Mouse (Mus musculus): ENCODE data around the gene Taco1.
"Not testable (repeated sequence)": the region's sequence is repeated elsewhere in the genome, so short reads cannot be mapped to it uniquely, and the experiment has no call there.

Gene Taco1

DNA sequence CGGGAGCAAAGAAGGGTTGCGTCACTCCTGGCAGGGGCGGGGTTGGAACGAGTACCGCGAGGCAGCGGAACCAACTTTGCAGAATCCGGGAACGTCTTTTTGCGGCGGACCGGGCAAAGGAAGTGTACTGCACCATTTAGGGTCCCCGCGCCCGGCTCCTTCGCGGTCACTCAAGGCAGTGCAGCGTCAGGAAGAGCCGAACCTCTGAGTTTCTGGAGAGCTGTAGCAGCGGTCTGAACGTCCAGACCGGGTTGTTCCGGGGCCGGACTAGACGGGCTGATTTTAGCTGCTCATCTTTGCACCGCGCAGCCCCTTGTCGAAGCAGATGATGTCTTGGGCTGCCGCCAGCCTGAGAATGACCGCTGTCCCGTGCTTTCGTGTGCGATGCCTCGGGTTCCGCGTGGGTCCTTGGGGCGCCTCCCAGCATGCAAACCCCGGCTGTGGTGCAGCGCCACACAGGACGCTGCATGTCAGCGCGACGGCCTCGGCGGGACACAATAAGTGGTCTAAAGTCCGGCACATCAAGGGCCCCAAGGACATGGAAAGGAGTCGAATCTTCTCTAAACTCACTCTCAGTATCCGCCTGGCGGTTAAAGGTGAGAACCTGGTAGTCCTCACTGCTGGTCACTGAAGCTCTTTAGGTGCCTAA, at the start of gene Taco1:
TSS of gene Taco1 (plus strand) at position 139 of the 649 bp plus-strand sequence.
- DNase-seq (ENCODE audit: low spot score), result peak; percentile 94

DNA sequence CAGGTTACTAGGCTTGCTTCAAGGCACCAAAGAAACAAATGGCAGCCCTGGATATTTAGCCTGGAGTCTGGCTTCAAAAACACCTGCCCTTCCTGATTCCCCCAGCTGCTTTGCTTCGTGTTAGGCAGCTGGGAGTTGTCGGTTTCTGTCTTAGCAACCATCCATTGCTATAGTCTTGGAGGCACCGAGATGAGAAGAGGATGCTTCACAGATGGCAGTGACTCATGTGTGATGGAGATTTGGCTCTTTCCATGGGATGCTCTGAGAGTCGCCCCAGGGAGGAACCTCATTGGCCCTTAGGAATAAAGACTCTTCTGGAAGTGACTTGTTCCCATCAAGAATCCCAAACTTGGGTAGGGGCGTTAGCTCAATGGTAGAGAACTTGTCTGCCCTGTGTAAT, 49.4 kb upstream of the Taco1 start:
- DNase-seq (ENCODE audit: low spot score), result no peak

DNA sequence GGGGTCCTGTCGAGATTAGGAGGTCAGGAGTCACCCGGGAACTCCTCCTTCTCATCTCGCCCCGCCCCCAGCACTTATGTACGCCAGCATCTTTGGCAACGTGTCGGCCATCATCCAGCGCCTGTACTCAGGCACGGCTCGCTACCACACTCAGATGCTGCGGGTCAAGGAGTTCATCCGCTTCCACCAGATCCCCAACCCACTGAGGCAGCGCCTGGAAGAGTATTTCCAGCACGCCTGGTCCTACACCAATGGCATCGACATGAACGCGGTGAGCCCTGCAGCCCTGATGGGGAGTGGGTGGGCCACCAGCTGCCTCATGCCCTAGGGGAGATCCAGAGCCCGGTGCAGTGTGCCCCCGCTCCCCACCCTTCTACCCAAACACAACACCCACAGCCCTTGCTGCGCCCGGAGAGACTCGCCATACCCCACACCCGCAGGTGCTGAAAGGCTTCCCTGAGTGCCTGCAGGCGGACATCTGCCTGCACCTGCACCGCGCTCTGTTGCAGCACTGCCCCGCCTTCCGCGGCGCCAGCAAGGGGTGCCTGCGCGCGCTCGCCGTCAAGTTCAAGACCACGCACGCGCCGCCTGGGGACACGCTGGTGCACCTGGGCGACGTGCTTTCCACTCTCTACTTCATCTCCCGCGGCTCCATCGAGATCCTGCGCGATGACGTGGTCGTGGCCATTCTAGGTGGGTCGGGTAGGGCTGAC, 45.7 kb upstream of the Taco1 start:
- no peak for DNase-seq (ENCODE audit: low spot score)

DNA sequence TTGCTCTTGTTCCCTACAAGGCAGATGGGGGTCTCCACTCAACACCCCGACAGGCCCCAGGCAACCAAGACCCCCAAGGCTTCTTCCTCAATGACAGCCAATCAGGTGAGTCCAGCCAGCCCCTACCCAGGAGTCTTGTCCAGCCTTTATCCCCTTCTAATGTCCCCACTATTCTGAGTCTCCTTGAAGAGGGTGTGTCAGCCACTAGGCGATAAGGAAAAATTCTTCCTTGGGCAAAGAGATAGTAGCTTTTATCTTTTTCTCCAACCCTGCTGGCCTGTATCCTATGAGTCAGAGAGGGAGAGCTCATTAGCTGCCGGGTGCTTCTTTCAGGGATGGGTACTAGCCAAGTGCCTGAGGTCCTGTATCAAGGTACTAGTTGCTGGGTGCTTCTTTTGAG, 40.1 kb upstream of the Taco1 start:
- DNase-seq (ENCODE audit: low spot score), result no peak

DNA sequence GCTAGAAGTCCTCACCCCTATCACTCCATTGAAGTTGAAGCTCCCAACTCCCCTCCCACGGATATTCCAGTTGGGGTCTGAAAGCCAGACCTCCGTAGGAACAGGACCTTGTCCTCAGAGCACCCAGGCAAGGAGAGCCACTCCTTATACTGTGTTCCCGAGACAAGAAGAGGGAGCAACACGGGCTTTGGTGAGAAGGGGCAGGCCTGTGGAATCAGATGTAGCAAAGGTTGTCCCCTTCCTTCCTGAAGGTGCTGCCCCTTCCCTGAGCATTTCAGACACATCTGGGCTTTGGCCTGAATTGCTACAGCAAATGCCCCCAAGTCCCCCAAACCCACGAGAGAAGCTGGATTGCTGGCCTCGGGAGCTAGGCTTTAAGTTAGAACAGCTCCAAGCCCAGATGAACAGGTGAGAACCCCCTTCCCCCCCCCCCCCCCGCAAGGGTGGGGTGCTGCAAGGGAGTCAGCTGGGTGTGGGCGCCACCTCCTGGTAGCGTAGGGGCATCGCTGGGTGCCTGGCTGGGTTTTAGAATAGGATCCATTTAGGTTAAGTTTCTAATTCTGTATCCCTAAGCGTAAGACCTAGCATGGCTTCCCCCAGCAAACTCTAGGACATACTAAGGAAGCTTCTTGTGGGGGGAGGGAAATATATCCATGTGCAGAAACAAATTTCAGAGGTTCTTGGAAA, 39.3 kb upstream of the Taco1 start:
- peak; percentile 55 for DNase-seq (ENCODE audit: low spot score)

DNA sequence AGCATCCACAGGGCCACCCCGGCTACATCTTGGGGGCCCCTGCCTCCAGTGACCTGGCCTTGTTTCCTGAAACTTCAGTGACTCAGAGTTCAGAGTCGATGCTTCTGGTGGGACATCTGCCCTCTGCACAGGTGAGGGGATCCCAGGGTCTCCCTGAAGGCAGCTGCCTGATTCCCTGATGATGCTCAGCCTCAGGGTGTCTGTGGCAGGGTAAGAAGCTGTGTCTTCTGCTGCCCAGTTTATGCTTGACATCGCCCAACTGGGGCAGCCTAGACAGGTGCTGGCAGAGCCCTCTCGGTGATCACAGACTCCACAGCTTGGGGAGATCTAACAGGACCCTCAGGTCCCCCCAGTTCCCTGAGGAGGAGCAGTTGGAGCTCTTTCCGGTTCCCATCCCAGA, 38.3 kb upstream of the Taco1 start:
- no peak for DNase-seq (ENCODE audit: low spot score)

DNA sequence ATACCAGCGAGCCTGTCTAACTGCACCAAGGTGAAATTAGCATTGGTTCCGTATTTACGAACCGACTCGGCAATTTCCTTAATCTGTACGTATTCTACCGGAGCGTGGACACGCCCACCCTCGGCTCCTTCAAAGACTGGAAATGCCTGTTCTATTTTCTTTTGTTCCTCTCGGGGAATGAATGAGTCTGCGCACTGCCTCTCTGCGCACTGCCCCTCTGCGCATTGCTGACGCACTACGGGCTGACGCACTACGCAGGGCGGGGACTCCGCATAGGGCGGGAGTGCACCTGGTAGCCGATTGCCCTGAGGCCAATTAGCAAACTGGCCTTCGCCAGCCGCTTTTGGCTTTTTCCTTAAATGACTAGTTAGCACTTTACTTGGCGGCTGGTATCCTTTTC, 33.8 kb upstream of the Taco1 start:
- not testable (repeated sequence) for DNase-seq (ENCODE audit: low spot score)

DNA sequence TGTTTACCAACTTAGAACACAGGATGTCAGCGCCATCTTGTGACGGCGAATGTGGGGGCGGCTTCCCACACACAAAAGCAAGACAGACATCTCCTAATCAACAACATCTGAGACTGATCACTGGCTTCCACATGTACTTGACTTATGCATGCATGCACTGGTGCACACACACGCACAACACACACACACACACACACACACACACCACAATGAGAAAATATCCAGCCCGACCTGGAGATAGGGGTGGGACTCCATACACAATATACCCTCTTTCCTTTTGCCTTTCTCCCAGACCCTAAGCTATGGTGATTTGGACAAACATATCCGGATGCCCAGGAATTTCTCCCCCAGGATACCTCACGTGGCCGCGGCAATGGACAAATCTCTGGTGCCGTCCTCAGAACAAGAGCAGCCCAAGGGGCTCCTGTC, 32.4 kb upstream of the Taco1 start:
- no peak for DNase-seq (ENCODE audit: low spot score)

DNA sequence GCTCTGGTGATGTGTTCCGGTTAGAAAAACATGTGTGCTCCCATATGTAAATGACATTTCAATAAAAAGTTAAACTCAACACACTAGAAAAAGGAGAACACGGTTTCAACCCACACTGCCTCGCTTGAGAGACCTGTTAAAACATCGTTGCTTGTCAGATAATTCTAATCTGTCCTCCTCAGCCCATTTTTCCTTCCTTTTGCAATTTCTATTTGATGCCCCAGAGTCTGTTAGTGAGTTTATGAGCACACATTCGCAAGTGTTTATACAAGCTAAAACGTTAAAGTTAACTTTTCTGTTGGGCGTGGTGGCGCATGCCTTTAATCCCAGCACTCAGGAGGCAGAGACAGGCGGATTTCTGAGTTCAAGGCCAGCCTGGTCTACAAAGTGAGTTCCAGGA, 30.9 kb upstream of the Taco1 start:
- no peak for DNase-seq (ENCODE audit: low spot score)

DNA sequence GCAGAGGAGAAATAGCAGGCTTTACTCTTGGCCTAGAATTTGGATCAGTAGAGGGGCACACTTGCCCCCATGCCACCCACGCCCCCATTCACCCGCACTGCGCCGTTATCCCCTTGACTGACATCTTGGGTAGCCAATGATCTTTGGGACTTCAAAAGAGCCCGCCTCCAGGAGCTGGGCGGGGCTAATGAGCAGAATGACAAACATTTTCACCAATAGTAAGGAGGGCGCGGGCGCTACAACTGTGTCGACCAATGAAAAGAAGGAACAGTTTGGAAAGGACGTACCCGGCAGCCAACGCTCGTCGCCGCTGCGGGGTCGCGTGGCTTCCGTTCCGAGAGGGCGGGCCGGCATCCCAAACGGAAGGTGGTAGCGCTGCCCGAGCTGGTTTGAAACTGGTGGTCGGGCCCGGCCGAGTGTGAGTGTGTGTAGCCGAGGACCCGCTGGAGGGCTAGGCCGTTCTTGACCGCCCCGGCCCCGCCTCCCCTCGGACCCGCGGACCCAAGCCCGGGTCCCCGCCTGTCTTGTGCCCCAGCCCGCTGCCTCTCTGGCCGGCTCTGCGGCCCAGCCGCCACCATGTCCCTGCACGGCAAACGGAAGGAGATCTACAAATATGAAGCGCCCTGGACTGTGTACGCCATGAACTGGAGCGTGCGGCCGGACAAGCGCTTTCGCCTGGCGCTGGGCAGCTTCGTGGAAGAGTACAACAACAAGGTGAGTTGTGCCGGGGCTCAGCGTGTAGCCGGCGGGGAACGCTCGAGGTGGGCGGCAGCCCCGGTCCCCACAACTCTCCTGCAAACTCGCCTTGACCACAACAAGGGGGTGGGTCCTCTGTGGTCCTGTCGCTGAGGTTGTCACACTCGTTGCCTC, 29.1 kb upstream of the Taco1 start, which contains the start of gene Dcaf7:
TSS of gene Dcaf7 (plus strand) at position 325 of the 870 bp plus-strand sequence.
- peak; percentile 89 for DNase-seq (ENCODE audit: low spot score)

DNA sequence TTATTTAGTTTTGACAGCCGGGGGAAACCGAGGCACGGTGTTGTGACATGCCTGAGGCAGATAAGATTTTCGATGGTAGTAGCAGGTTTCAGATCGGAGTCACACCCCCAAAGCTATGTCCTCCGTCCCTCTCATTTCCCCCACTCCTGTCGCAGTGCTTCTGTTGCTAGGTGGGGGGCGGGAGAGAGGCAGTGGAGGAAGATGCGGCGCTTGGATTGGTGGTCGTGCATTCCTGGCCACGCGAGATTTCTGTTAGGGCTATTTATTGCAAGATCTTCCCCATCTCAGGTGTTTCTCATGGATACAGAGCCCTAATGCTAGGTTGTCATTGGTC, 28.5 kb upstream of the Taco1 start:
- no peak for DNase-seq (ENCODE audit: low spot score)

DNA sequence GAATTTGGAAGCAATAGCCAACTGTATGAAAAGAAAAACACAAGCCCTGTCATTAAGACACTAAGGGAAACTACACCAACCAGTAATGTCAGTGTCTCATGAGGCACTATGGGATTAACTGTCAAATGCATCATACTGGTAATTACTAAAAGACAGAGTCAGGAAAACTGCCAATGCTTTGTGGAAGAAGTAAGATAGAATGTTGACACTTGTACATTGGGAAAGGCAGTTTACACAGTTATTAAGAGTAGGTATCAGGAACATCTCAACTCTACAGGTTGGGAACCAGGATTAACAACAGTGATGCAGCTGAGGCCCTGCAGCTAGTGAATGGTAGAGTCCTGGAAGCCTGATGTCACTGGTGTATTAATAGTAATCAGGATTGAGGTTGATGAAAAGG, 21.5 kb upstream of the Taco1 start:
- DNase-seq (ENCODE audit: low spot score), result no peak

DNA sequence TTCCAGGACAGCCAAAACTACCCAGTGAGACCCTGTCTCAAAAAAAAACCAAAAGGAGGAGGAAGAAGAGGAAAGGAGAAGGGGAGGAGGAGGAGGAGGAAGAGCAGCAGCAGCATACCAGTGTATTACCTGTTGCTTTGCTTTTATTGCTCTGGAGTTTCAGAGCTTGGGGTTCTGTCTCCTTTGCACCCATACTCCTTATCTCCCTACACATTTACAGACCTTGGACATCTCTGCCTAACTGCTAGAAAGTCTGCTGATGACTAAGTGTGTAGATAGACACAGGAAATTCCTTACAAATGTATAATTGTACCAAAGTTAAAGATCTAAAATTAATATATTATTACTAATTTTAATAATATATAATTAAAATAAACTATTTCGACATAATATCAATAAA, 20.6 kb upstream of the Taco1 start:
- DNase-seq (ENCODE audit: low spot score), result no peak

DNA sequence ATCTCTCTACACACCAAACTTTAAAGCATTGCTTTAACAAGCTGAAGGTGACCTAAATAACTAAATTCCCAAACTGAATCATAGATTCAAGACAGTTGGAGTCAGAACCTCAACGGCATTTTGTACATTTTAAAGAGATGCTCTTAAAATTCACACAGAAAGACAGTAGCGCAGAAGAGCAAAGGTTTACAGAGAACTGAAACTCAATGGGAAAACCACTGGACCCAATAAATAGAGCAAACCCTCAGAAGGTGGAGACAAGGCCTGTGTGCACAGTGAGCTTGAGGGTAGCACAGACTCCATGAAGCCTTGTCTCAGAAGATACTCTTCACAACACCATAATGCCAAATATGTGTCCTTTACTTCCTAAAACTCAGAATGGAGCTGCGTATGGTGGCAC, 20.1 kb upstream of the Taco1 start:
- DNase-seq (ENCODE audit: low spot score), result no peak

DNA sequence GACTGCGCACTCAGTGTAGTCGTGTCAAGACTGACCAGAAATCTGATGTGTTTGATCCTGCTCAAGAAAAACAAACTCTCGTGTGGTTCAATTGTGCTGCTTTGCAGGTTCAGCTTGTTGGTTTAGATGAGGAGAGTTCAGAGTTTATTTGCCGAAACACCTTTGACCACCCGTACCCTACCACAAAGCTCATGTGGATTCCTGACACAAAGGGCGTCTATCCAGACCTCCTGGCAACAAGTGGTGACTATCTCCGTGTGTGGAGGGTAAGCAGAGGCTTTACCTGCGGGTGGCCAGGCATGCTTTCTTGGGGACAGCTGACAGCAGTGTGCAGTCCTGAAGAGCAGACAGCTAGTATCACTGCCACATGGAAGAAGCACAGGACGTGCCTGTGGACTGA, 19.3 kb upstream of the Taco1 start:
- DNase-seq (ENCODE audit: low spot score), result no peak

DNA sequence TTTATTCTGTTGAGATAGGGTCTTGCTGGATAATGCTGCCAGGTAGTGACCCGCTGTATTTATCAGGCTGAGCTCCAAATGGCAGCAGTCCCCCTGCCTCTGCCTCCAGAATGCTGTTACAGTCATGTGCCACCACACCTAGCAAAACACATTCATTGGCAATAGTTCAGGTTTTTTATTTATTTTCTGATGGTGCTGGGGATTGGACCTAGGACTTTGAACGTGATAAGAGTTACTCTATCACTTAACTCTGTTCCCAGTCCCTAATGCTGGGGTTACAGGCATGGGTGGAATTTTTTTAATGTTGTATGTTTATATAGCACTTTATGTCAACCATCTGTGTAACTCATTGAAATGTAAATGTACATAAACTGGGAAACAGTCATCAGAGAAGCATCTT, 11.9 kb upstream of the Taco1 start:
- no peak for DNase-seq (ENCODE audit: low spot score)

DNA sequence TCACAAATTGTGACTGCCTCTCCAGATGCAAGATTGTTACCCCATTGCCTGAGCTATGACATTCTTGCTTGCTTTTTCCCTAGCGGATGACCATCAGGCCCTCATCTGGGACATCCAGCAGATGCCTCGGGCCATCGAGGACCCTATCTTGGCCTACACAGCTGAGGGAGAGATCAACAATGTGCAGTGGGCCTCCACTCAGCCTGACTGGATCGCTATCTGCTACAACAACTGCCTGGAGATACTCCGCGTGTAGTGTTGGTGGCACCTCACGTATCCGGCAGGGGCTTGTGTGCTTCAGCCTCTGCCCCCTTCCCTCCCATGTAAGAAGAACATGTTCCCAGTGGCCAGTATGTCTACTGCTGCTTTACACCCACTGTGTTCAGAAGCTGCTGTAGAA, 11.3 kb upstream of the Taco1 start:
- no peak for DNase-seq (ENCODE audit: low spot score)

DNA sequence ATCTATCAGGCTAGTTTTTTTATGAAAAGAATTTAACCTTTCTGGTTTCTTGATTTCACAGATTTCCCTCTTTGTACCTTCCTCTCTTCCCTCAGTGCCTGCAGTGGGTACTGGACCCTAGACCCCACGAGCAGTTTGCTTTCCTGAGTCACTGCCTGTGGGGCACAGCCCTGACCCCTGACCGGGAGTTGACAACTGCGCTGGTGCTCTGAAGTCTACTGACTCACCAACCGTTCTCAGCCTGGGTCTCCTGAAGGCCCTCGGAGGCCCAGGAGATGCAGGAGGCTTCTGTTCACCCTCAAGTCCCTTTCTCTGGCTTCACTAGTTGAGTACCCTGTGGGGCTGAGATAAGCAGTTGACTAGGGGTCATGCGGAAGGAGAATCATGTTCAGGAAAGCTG, 10.5 kb upstream of the Taco1 start:
- no peak for DNase-seq (ENCODE audit: low spot score)

DNA sequence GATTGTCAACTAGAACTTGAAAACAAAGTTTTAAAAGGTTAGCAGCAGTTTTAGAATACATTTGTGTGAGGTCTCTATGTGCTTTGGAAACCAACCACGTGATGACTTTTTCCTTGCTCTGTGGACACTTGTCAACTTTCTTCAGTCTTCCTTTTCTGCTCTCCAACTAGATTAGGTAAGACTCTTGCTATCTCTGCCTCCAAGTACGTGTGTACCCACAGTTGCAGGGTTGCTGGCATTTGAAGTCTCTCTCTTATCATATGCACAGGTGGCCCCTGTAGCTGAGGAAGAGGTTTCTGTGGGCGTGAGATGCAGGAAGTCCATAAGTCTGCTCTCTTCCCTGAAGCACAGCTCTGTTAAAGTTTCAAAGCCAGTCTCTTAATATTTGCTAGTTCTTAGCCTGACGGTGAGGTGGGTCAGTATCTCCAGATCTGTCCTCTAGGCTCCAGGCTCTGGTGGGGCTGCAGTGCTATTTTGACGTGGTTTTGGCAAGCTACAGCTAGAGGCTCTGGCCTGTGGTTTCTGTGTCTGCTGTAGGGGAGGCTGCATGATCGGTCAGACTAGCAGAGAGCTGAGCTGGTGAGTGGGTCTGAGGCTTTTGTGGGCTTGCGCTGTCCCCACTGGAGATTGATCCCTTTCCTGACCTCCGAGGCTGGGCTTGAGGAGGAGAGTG, 8.9 kb upstream of the Taco1 start:
- no peak for DNase-seq (ENCODE audit: low spot score)

DNA sequence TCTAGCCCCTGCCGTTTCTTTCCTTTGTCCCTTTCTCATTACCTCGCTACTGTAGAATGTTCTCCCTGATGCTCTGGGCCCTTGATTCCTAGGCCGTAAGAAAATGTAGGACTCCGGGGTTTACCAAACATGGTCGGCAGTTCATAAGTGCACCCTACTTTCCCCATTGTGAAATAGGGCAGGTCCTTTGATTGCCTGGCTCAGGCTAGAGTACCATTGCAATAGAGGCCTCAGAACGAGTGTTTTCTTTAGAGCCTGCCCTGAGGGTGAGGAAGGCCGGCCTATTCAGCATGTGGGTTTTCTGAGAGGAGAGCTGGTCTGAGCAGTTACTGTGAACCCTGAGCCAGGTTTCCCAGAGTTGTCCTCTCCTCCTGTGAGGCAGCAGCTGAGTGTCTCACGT, 7.8 kb upstream of the Taco1 start:
- no peak for DNase-seq (ENCODE audit: low spot score)

DNA sequence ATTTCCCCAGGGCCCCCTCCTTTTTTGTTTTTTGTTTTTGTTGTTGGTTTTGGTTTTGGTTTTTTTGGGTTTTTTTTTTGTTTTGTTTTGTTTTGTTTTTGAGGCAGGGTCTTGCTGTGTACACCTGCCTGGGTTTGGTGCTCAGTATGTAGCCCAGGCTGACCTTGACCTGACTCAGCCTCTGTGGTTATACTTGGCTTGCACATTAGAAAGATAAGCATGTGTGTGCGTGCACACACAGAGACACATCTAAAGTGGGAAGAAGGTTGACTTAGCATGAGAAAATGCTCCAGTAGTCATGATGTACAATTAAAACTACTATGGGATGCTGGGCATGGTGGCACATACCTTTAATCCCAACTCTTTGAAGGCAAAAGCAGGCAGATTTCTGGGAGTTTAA, 5.3 kb upstream of the Taco1 start:
- no peak for DNase-seq (ENCODE audit: low spot score)

DNA sequence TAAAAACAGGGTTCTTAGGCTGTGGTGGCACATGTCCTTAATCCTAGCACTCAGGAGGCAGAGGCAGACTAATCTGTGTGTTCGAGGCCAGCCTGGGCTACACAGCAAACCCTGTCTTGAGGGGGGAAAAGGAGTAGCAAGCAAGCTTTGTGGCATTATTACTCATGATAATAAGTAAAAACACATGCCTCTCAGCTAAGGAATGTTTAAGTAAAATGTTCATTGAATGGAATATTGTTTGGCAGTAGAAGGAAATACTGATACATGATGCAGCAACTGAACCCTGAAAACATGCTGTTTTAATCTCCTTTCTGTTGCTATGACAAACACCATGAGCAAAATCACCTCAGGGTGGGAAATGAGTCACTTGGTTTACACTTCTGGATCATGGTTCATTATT, 4.5 kb upstream of the Taco1 start:
- DNase-seq (ENCODE audit: low spot score), result no peak
